ENCODE assay signal across 13 mouse cellular contexts in the genomic region with DNA sequence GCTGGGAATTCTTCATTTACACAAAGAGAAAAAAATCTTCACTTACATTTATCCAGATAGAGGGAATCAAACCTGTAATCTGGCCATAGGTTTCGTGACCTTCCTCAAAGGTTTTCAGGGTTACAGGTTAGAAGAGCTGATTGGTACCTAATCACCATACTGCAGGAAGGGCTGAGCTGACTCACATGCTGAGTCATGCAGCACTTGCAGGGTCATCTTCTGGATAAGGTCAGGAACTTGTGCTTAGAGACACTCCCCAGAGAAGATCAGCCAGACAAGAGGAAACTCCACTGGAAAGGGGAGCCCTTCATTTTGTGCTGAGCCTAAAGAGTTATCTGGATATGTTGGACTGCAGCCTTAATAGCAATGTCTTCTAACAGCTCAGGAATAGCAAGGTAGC.
"Had no signal": no experiment of that assay in that cellular context is flagged by ENCODE, and none has a peak within 500 bp of the region (broad histone marks: within the 10 kb centered on the region; RNA-seq: fewer than 3 reads in every experiment).

No protein-coding gene starts in this region.

- H3K9me3 ChIP-seq: kidney, embryonic 15.5 days; limb, embryonic 15.5 days; liver, embryonic 12.5 days; midbrain, embryonic 15.5 days had no signal

- H3K36me3 ChIP-seq: kidney, embryonic 15.5 days; limb, embryonic 15.5 days; liver, embryonic 12.5 days; midbrain, embryonic 15.5 days had no signal

- H3K4me1 ChIP-seq: kidney, embryonic 15.5 days; limb, embryonic 15.5 days; liver, embryonic 12.5 days; midbrain, embryonic 15.5 days had no signal

- H3K27me3 ChIP-seq: kidney, embryonic 15.5 days; limb, embryonic 15.5 days; liver, embryonic 12.5 days; midbrain, embryonic 15.5 days had no signal

- H3K4me2 ChIP-seq: kidney, embryonic 15.5 days; limb, embryonic 15.5 days; liver, embryonic 12.5 days; lung, embryonic 14.5 days; midbrain, embryonic 11.5 days; midbrain, embryonic 15.5 days had no signal

- DNase-seq: kidney, postnatal 25 days; layer of hippocampus, postnatal 36 days; lung, embryonic 14.5 days; lung, postnatal 10 days; lung, postnatal 4 days; right cerebral cortex, postnatal 14 days; thymus, postnatal 14 days had no signal

- ATAC-seq: liver, embryonic 12.5 days; midbrain, embryonic 15.5 days had no signal

- H3K9ac ChIP-seq: kidney, embryonic 15.5 days; limb, embryonic 15.5 days; liver, embryonic 12.5 days; lung, embryonic 14.5 days; midbrain, embryonic 15.5 days had no signal

- H3K27ac ChIP-seq: kidney, embryonic 15.5 days; limb, embryonic 15.5 days; liver, embryonic 12.5 days; midbrain, embryonic 15.5 days; stomach, postnatal 0 days had no signal

- H3K4me3 ChIP-seq: kidney, embryonic 15.5 days; limb, embryonic 15.5 days; liver, embryonic 12.5 days; midbrain, embryonic 15.5 days had no signal
